Mouse (Mus musculus): ENCODE measurements at regions not wholly inside any gene's neighbourhood (a gene's known extent, or its start where the extent isn't known, plus 50 kb on each side); places are given as distances from the start of the nearest gene placed in this dataset.

- no peak for DNase-seq
Measured at GRCm38 (mm10) chr7:40776220-40776619, 121.9 kb upstream of the Vstm2b start.

- DNase-seq: no peak
Measured at GRCm38 (mm10) chr7:40784906-40785305, 113.2 kb upstream of the Vstm2b start.

- no peak for DNase-seq
Measured at GRCm38 (mm10) chr7:40786758-40787157, 111.4 kb upstream of the Vstm2b start.

GRCm38 (mm10) chr7:40788486-40788885 is 109.6 kb upstream of the Vstm2b start:
- DNase-seq: no peak

GRCm38 (mm10) chr7:40794458-40795207 is 103.5 kb upstream of the Vstm2b start:
- DNase-seq: no peak

GRCm38 (mm10) chr7:40799794-40800193 is 98.3 kb upstream of the Vstm2b start:
- DNase-seq: no peak

- no peak for DNase-seq
Measured at GRCm38 (mm10) chr7:40801291-40801690, 96.8 kb upstream of the Vstm2b start.

- DNase-seq: no peak
Measured at GRCm38 (mm10) chr7:40805211-40805610, 92.9 kb upstream of the Vstm2b start.

- DNase-seq: no peak
Measured at GRCm38 (mm10) chr7:40805866-40806265, 92.3 kb upstream of the Vstm2b start.

GRCm38 (mm10) chr7:40812952-40813351 is 85.2 kb upstream of the Vstm2b start:
- DNase-seq: peak; percentile 33

GRCm38 (mm10) chr7:40825141-40825742 is 72.9 kb upstream of the Vstm2b start:
- peak; percentile 68 for DNase-seq

GRCm38 (mm10) chr7:40829526-40829925 is 68.6 kb upstream of the Vstm2b start:
- DNase-seq: no peak

GRCm38 (mm10) chr7:40831583-40831982 is 66.5 kb upstream of the Vstm2b start:
- DNase-seq: no peak

- DNase-seq: no peak
Measured at GRCm38 (mm10) chr7:40842344-40842992, 55.7 kb upstream of the Vstm2b start.

GRCm38 (mm10) chr7:40846512-40846911 is 51.6 kb upstream of the Vstm2b start:
- DNase-seq: no peak
